Mouse (Mus musculus): ENCODE data around the gene Zmiz2. TPM values are rescaled to one million over a fixed set of nuclear protein-coding genes. Genes with fewer than 3 reads are reported as not detected.
"Not testable (repeated sequence)": the region's sequence is repeated elsewhere in the genome, so short reads cannot be mapped to it uniquely, and the experiment has no call there.

Zmiz2 gene
- polyA plus RNA-seq, 1 experiment from 2014 or later: 10.0 TPM

DNA sequence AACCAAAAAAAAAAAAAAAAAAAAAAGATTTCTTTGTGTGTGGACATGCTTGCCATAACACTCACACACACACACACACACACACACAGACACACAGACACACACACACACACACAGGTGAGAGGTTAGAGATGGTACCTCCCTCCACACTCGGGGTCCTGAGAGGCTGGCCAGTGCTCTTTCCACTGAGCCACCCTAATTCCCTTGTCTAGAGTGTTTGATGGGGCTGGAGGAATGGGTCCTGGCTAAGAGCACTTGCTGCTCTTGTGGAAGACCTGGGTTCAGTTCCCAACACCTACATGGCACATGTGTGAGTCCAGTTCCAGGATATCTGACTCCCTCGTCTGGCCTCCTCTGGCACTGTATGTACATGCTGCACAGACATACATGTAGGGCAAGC lies 48.8 kb downstream of the Zmiz2 start:
- Histone ChIP-seq H3K36me3 (peaks cover 48% of the 10 kb centered on the region), H3K9me3 (no peaks in the 10 kb centered on the region), H3K9ac (no peak overlapping the region), H3K27ac (no peak overlapping the region), H3K4me3 (no peak overlapping the region), H3K27me3 (no peaks in the 10 kb centered on the region), H3K4me2 (no peak overlapping the region), H3K4me1 (no peaks in the 10 kb centered on the region)
- ATAC-seq (ENCODE audit: insufficient number of reproducible peaks, low FRiP score, low TSS enrichment, low read depth): no peak
- 94% methylated on average over 2 of the region's 2 CpGs for WGBS

GRCm38 (mm10) chr11:6440171-6440570 lies 51.3 kb downstream of the Zmiz2 start:
- WGBS: 89% methylated on average over 4 of the region's 4 CpGs
- no peak for ATAC-seq (ENCODE audit: insufficient number of reproducible peaks, low FRiP score, low TSS enrichment, low read depth)

DNA sequence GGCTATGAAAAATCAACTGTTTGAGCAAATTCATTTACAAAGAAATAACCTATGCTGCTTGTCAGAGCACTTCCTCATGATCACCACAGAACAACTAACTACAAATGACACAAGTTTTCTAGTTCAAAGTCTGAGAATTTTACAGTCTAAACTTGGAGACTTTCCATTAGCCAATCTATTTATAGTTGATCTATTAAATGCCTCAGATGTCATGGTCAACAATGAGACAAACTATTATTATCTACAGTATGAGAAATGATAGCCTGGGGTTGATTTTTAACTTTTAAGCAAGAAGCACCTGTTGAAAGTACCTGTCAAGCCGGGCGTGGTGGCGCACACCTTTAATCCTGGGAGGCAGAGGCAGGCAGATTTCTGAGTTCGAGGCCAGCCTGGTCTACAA lies 53.7 kb downstream of the Zmiz2 start:
- 90% methylated on average over 4 of the region's 4 CpGs for WGBS
- Histone ChIP-seq H3K4me3 (0 out of 2 replicates have a peak overlapping the region, but pooled peaks have one; percentile 92), H3K27me3 (no peaks in the 10 kb centered on the region), H3K9me3 (no peaks in the 10 kb centered on the region), H3K9ac (no peak overlapping the region), H3K4me1 (peaks cover 3% of the 10 kb centered on the region; the same call in 1 of the 2 replicates), H3K4me2 (no peak overlapping the region), H3K27ac (no peak overlapping the region), H3K36me3 (peaks cover 6% of the 10 kb centered on the region)
- no peak for ATAC-seq (ENCODE audit: insufficient number of reproducible peaks, low FRiP score, low TSS enrichment, low read depth)

More at GRCm38 (mm10) chr11:6440171-6440570, 51.3 kb downstream of the Zmiz2 start:
- Histone ChIP-seq H3K27me3 (no peaks in the 10 kb centered on the region), H3K4me2 (no peak overlapping the region), H3K27ac (no peak overlapping the region), H3K9ac (no peak overlapping the region), H3K36me3 (peaks cover 25% of the 10 kb centered on the region), H3K4me3 (no peak overlapping the region), H3K9me3 (no peaks in the 10 kb centered on the region), H3K4me1 (peaks cover 3% of the 10 kb centered on the region; the same call in 1 of the 2 replicates)

- 0 out of 2 replicates have a peak, but pooled peaks cover under 1% of the 10 kb centered on the region for H3K36me3 ChIP-seq
- no peak for ATAC-seq (ENCODE audit: insufficient number of reproducible peaks, low FRiP score, low TSS enrichment, low read depth)
- H3K27ac ChIP-seq: peak overlapping the region; percentile 98; the same call in 1 of the 2 replicates
- 46% methylated on average over 4 of the region's 4 CpGs for WGBS
- H3K4me1 ChIP-seq: peaks cover 3% of the 10 kb centered on the region; the same call in 1 of the 2 replicates
- H3K4me3 ChIP-seq: peak overlapping the region; percentile 92
- no peaks in the 10 kb centered on the region for H3K9me3 ChIP-seq
- H3K4me2 ChIP-seq: peak overlapping the region; percentile 49
- H3K27me3 ChIP-seq: no peaks in the 10 kb centered on the region
- peak overlapping the region; percentile 87; the same call in 1 of the 2 replicates for H3K9ac ChIP-seq
Measured at GRCm38 (mm10) chr11:6443102-6443501, 54.2 kb downstream of the Zmiz2 start.

DNA sequence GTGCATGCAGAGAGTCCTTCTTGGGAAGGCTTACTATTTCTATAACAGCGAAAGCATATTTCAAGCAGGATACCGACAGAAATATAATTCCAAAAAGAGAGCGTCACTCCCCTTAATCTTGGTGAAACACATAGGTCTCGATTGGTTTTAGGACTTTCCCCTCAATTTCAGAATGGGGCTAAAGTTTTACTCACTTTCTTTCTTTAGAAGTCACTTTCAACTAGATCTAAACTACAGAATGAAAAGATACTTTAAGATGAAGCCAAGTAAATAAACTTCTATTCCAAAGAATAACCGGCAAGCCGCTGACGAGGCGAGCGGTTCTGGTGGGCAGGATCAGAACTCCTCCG lies 54.8 kb downstream of the Zmiz2 start:
- Histone ChIP-seq H3K27ac (peak overlapping the region; percentile 98), H3K4me3 (peak overlapping the region; percentile 92), H3K9ac (peak overlapping the region; percentile 87), H3K36me3 (no peaks in the 10 kb centered on the region), H3K4me2 (peak overlapping the region; percentile 49), H3K27me3 (no peaks in the 10 kb centered on the region), H3K4me1 (peaks cover 3% of the 10 kb centered on the region; the same call in 1 of the 2 replicates), H3K9me3 (no peaks in the 10 kb centered on the region)
- no peak for ATAC-seq (ENCODE audit: insufficient number of reproducible peaks, low FRiP score, low TSS enrichment, low read depth)
- whole genome bisulfite sequencing: under 1% methylated on average over 10 of the region's 10 CpGs

GRCm38 (mm10) chr11:6444077-6444853 lies 55.4 kb downstream of the Zmiz2 start, which contains the start of gene H2afv:
Gene H2afv, minus strand, starts transcription at chr11:6444443.
- H3K9ac ChIP-seq: peak within 1 kb of the TSS; percentile 87
- no peaks in the 10 kb centered on the region for H3K27me3 ChIP-seq
- peak within 1 kb of the TSS; percentile 92 for H3K4me3 ChIP-seq
- peaks cover 3% of the 10 kb centered on the region; the same call in 1 of the 2 replicates for H3K4me1 ChIP-seq
- H3K36me3 ChIP-seq: no peaks in the 10 kb centered on the region
- H3K9me3 ChIP-seq: no peaks in the 10 kb centered on the region
- peak; percentile 100 for ATAC-seq (ENCODE audit: insufficient number of reproducible peaks, low FRiP score, low TSS enrichment, low read depth)
- peak within 1 kb of the TSS; percentile 98 for H3K27ac ChIP-seq
- WGBS: under 1% methylated on average over 79 of the region's 80 CpGs
- H3K4me2 ChIP-seq: peak within 1 kb of the TSS; percentile 52

DNA sequence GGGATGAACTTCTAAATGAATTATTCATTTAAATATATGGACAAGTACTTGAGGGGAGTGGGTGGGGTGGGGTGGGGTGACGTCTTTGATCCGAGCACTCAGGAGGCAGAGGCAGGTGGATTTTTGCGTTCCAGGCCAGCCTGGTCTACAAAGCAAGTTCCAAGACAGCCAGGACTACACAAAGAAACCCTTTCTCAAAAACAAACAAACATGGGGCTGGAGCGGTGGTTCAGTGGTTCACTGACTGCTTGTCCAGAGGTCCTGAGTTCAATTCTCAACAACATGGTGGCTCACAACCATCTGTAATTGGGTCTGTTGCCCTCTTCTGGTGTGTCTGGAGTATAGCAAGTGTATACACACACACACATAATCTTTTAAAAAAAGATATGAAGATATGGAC lies 56.6 kb downstream of the Zmiz2 start:
- WGBS: 80% methylated on average over 4 of the region's 4 CpGs
- no peak overlapping the region for H3K27ac ChIP-seq
- no peaks in the 10 kb centered on the region for H3K27me3 ChIP-seq
- peaks cover 3% of the 10 kb centered on the region; the same call in 1 of the 2 replicates for H3K4me1 ChIP-seq
- H3K9me3 ChIP-seq: no peaks in the 10 kb centered on the region
- ATAC-seq (ENCODE audit: insufficient number of reproducible peaks, low FRiP score, low TSS enrichment, low read depth): no peak
- H3K4me2 ChIP-seq: no peak overlapping the region
- no peak overlapping the region for H3K9ac ChIP-seq
- no peaks in the 10 kb centered on the region for H3K36me3 ChIP-seq
- H3K4me3 ChIP-seq: no peak overlapping the region

- WGBS: 92% methylated on average over 7 of the region's 7 CpGs
- Histone ChIP-seq H3K27me3 (no peaks in the 10 kb centered on the region), H3K9me3 (no peaks in the 10 kb centered on the region), H3K4me3 (no peak overlapping the region), H3K4me1 (peaks cover 3% of the 10 kb centered on the region; the same call in 1 of the 2 replicates), H3K9ac (no peak overlapping the region), H3K4me2 (no peak overlapping the region), H3K27ac (no peak overlapping the region), H3K36me3 (no peaks in the 10 kb centered on the region)
- no peak for ATAC-seq (ENCODE audit: insufficient number of reproducible peaks, low FRiP score, low TSS enrichment, low read depth)
Measured at GRCm38 (mm10) chr11:6445951-6446350, 57.1 kb downstream of the Zmiz2 start.

DNA sequence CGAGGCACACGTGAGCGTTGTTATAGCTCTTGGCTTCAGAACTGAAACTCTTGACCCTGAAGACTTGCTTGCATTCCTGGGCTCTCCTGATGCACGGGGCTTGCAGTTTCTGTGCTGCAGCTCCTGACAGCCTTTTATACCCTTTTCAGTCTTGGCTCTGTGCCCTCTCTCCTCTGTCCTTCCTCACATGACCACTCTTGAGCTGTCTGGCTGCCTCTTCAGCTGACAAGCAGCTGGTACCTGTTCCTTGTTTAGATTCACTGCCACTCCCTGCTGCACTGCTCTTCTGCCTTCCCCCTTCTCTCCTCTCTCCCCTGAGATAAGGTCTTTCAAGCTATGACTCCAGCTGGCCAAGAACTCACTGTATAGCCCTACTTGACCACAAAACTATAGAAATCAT lies 58.6 kb downstream of the Zmiz2 start:
- Histone ChIP-seq H3K36me3 (no peaks in the 10 kb centered on the region), H3K9ac (no peak overlapping the region), H3K4me1 (peaks cover 3% of the 10 kb centered on the region; the same call in 1 of the 2 replicates), H3K4me2 (no peak overlapping the region), H3K4me3 (no peak overlapping the region), H3K27ac (no peak overlapping the region), H3K27me3 (no peaks in the 10 kb centered on the region), H3K9me3 (no peaks in the 10 kb centered on the region)
- ATAC-seq (ENCODE audit: insufficient number of reproducible peaks, low FRiP score, low TSS enrichment, low read depth): no peak
- 85% methylated on average over 4 of the region's 4 CpGs for whole genome bisulfite sequencing

GRCm38 (mm10) chr11:6448155-6448554 lies 59.3 kb downstream of the Zmiz2 start:
- not testable (repeated sequence) for H3K36me3 ChIP-seq; H3K9ac ChIP-seq; H3K27me3 ChIP-seq; H3K4me3 ChIP-seq; H3K4me1 ChIP-seq; ATAC-seq (ENCODE audit: insufficient number of reproducible peaks, low FRiP score, low TSS enrichment, low read depth); H3K9me3 ChIP-seq; H3K27ac ChIP-seq; H3K4me2 ChIP-seq
- WGBS: 86% methylated on average over 5 of the region's 5 CpGs

All from limb, embryonic 15.5 days (tissue).